Mouse (Mus musculus): Measurements from ENCODE around the gene Wsb1. TPM values are rescaled to one million over a fixed set of nuclear protein-coding genes. Genes with fewer than 3 reads are reported as not detected.
"Not testable (repeated sequence)": the region's sequence is repeated elsewhere in the genome, so short reads cannot be mapped to it uniquely, and the experiment has no call there.

Gene Wsb1
- polyA plus RNA-seq, 1 experiment from 2014 or later, result 114 TPM

GRCm38 (mm10) chr11:79281396-79281795, 26.9 kb upstream of the Wsb1 start:
- 64% methylated on average over 5 of the region's 5 CpGs for WGBS
- ATAC-seq (replicated peaks; ENCODE audit: low FRiP score), result no peak
- peaks cover 2% of the 10 kb centered on the region for H3K4me1 ChIP-seq (replicated peaks; ENCODE audit: control insufficient read depth, insufficient read depth, low read length)
- no peaks in the 10 kb centered on the region for H3K36me3 ChIP-seq (ENCODE audit: control insufficient read depth, insufficient read depth, low read length)
- H3K9me3 ChIP-seq (ENCODE audit: control insufficient read depth, low read length), result no peaks in the 10 kb centered on the region; the same call in 1 of the 2 replicates
- no peaks in the 10 kb centered on the region for H3K27me3 ChIP-seq (replicated peaks; ENCODE audit: control insufficient read depth, insufficient read depth, low read length)
- H3K4me2 ChIP-seq, result no peak overlapping the region
- no peak for DNase-seq (ENCODE audit: low spot score)
- H3K4me3 ChIP-seq (ENCODE audit: low read depth, low read length), result no peak overlapping the region
- no peak overlapping the region for H3K27ac ChIP-seq (ENCODE audit: low read depth, low read length)
- no peak overlapping the region for H3K9ac ChIP-seq (ENCODE audit: low read depth, low read length)

- no peaks in the 10 kb centered on the region for H3K27me3 ChIP-seq (replicated peaks; ENCODE audit: control insufficient read depth, insufficient read depth, low read length)
- no peaks in the 10 kb centered on the region for H3K4me1 ChIP-seq (replicated peaks; ENCODE audit: control insufficient read depth, insufficient read depth, low read length)
- H3K9ac ChIP-seq (ENCODE audit: low read depth, low read length), result no peak overlapping the region
- no peak overlapping the region for H3K27ac ChIP-seq (ENCODE audit: low read depth, low read length)
- DNase-seq (ENCODE audit: low spot score) (no peak), ATAC-seq (replicated peaks; ENCODE audit: low FRiP score) (no peak)
- H3K4me2 ChIP-seq, result no peak overlapping the region
- H3K9me3 ChIP-seq (ENCODE audit: control insufficient read depth, low read length), result no peaks in the 10 kb centered on the region; the same call in 1 of the 2 replicates
- 69% methylated on average over 2 of the region's 2 CpGs for WGBS
- no peaks in the 10 kb centered on the region for H3K36me3 ChIP-seq (ENCODE audit: control insufficient read depth, insufficient read depth, low read length)
- H3K4me3 ChIP-seq (ENCODE audit: low read depth, low read length), result no peak overlapping the region
These were observed 25.4 kb upstream of the Wsb1 start for GRCm38 (mm10) chr11:79279732-79280405.

- ATAC-seq (replicated peaks; ENCODE audit: low FRiP score) (no peak), DNase-seq (ENCODE audit: low spot score) (no peak)
- no peak overlapping the region for H3K27ac ChIP-seq (ENCODE audit: low read depth, low read length)
- 48% methylated on average over 4 of the region's 4 CpGs for WGBS
- no peak overlapping the region for H3K4me3 ChIP-seq (ENCODE audit: low read depth, low read length)
- H3K36me3 ChIP-seq (ENCODE audit: control insufficient read depth, insufficient read depth, low read length), result no peaks in the 10 kb centered on the region
- no peaks in the 10 kb centered on the region for H3K9me3 ChIP-seq (ENCODE audit: control insufficient read depth, low read length)
- no peak overlapping the region for H3K9ac ChIP-seq (ENCODE audit: low read depth, low read length)
- no peak overlapping the region for H3K4me2 ChIP-seq
- H3K4me1 ChIP-seq (replicated peaks; ENCODE audit: control insufficient read depth, insufficient read depth, low read length), result no peaks in the 10 kb centered on the region
- no peaks in the 10 kb centered on the region for H3K27me3 ChIP-seq (replicated peaks; ENCODE audit: control insufficient read depth, insufficient read depth, low read length)
These were observed 19.3 kb upstream of the Wsb1 start for GRCm38 (mm10) chr11:79273757-79274156.

- 65% methylated on average over 4 of the region's 4 CpGs for WGBS
- Histone ChIP-seq H3K9ac (ENCODE audit: low read depth, low read length) (no peak overlapping the region), H3K36me3 (ENCODE audit: control insufficient read depth, insufficient read depth, low read length) (no peaks in the 10 kb centered on the region), H3K27me3 (replicated peaks; ENCODE audit: control insufficient read depth, insufficient read depth, low read length) (no peaks in the 10 kb centered on the region), H3K27ac (ENCODE audit: low read depth, low read length) (no peak overlapping the region), H3K9me3 (ENCODE audit: control insufficient read depth, low read length) (no peaks in the 10 kb centered on the region), H3K4me3 (ENCODE audit: low read depth, low read length) (no peak overlapping the region), H3K4me1 (replicated peaks; ENCODE audit: control insufficient read depth, insufficient read depth, low read length) (no peaks in the 10 kb centered on the region), H3K4me2 (no peak overlapping the region)
- no peak for ATAC-seq (replicated peaks; ENCODE audit: low FRiP score)
- DNase-seq (ENCODE audit: low spot score), result no peak
These were observed 18.6 kb upstream of the Wsb1 start for GRCm38 (mm10) chr11:79273039-79273438.

DNA sequence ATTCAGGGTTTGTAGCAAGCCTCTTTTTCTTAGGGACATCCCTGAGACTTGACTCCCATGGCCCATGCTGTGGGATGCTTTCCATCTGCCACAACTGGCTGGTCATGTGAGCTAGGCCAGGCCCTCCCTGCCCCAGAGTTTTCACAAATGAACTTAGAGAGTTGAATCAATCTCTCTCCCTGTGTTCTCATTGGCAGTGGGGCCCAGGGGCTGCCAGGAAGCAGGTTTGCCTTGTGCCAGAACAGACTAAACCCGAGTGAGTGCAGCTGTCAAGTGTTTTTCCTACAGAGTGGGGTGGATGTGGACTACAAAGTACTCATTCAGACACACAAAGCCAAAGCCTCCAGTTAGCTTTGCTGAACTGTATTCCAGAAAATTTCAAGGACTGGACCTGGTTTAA, 12.7 kb upstream of the Wsb1 start:
- Histone ChIP-seq H3K9me3 (ENCODE audit: control insufficient read depth, low read length) (no peaks in the 10 kb centered on the region), H3K27me3 (replicated peaks; ENCODE audit: control insufficient read depth, insufficient read depth, low read length) (no peaks in the 10 kb centered on the region), H3K4me3 (ENCODE audit: low read depth, low read length) (no peak overlapping the region), H3K4me1 (replicated peaks; ENCODE audit: control insufficient read depth, insufficient read depth, low read length) (no peaks in the 10 kb centered on the region), H3K27ac (ENCODE audit: low read depth, low read length) (no peak overlapping the region), H3K36me3 (ENCODE audit: control insufficient read depth, insufficient read depth, low read length) (no peaks in the 10 kb centered on the region), H3K4me2 (no peak overlapping the region), H3K9ac (ENCODE audit: low read depth, low read length) (no peak overlapping the region)
- no peak for DNase-seq (ENCODE audit: low spot score)
- WGBS, result 35% methylated on average over 1 of the region's 1 CpGs
- ATAC-seq (replicated peaks; ENCODE audit: low FRiP score), result no peak

- Histone ChIP-seq H3K4me2 (no peak overlapping the region), H3K4me1 (replicated peaks; ENCODE audit: control insufficient read depth, insufficient read depth, low read length) (no peaks in the 10 kb centered on the region), H3K27me3 (replicated peaks; ENCODE audit: control insufficient read depth, insufficient read depth, low read length) (no peaks in the 10 kb centered on the region), H3K4me3 (ENCODE audit: low read depth, low read length) (no peak overlapping the region), H3K36me3 (ENCODE audit: control insufficient read depth, insufficient read depth, low read length) (no peaks in the 10 kb centered on the region), H3K9ac (ENCODE audit: low read depth, low read length) (no peak overlapping the region), H3K9me3 (ENCODE audit: control insufficient read depth, low read length) (no peaks in the 10 kb centered on the region), H3K27ac (ENCODE audit: low read depth, low read length) (no peak overlapping the region)
- ATAC-seq (replicated peaks; ENCODE audit: low FRiP score) (no peak), DNase-seq (ENCODE audit: low spot score) (no peak)
- WGBS, result 44% methylated on average over 3 of the region's 3 CpGs
These were observed 9.9 kb upstream of the Wsb1 start for GRCm38 (mm10) chr11:79264376-79264775.

DNA sequence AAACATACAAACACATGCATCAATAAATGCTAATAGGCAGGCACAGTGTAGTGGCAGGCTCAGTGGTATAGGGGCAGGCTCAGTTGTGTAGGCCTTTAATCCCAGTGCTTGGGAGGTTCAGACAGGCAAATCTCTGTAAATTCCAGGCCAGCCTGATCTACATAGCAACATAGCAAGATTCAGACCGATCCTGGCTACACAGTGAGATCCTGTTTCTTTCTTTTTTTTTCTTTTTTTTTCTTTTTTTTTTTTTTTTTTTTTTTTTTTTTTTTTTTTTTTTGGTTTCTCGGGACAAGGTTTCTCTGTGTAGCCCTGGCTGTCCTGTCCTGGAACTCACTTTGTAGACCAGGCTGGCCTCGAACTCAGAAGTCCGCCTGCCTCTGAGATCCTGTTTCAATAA, 5.7 kb upstream of the Wsb1 start:
- H3K27me3 ChIP-seq (replicated peaks; ENCODE audit: control insufficient read depth, insufficient read depth, low read length); H3K36me3 ChIP-seq (ENCODE audit: control insufficient read depth, insufficient read depth, low read length); H3K27ac ChIP-seq (ENCODE audit: low read depth, low read length); H3K4me2 ChIP-seq; H3K4me1 ChIP-seq (replicated peaks; ENCODE audit: control insufficient read depth, insufficient read depth, low read length); H3K4me3 ChIP-seq (ENCODE audit: low read depth, low read length); H3K9ac ChIP-seq (ENCODE audit: low read depth, low read length); H3K9me3 ChIP-seq (ENCODE audit: control insufficient read depth, low read length); ATAC-seq (replicated peaks; ENCODE audit: low FRiP score); DNase-seq (ENCODE audit: low spot score): not testable (repeated sequence)
- WGBS, result 78% methylated on average over 4 of the region's 4 CpGs

- Histone ChIP-seq H3K27me3 (replicated peaks; ENCODE audit: control insufficient read depth, insufficient read depth, low read length) (no peaks in the 10 kb centered on the region), H3K27ac (ENCODE audit: low read depth, low read length) (no peak overlapping the region), H3K4me3 (ENCODE audit: low read depth, low read length) (no peak overlapping the region), H3K4me1 (replicated peaks; ENCODE audit: control insufficient read depth, insufficient read depth, low read length) (no peaks in the 10 kb centered on the region; the same call in 1 of the 2 replicates), H3K36me3 (ENCODE audit: control insufficient read depth, insufficient read depth, low read length) (no peaks in the 10 kb centered on the region), H3K4me2 (no peak overlapping the region), H3K9ac (ENCODE audit: low read depth, low read length) (no peak overlapping the region), H3K9me3 (ENCODE audit: control insufficient read depth, low read length) (no peaks in the 10 kb centered on the region)
- ATAC-seq (replicated peaks; ENCODE audit: low FRiP score) (no peak), DNase-seq (ENCODE audit: low spot score) (no peak)
- WGBS, result 63% methylated on average over 6 of the region's 6 CpGs
These were observed 4.3 kb upstream of the Wsb1 start for GRCm38 (mm10) chr11:79258738-79259137.
